Mouse (Mus musculus) kidney, embryonic 16.5 days (tissue): ENCODE measurements around the gene Uox. TPM values are rescaled to one million over a fixed set of nuclear protein-coding genes. Genes with fewer than 3 reads are reported as not detected.

Source experiments
- ATAC-seq: fragments of 200-750 bp; cut with Nextera tagmentation; 2 replicates; pipeline ENCODE4 v1.8.0; 2017; ENCODE audit warnings: moderate TSS enrichment; ENCODE audit not compliant: low FRiP score, low TSS enrichment
- H3K27ac ChIP-seq: fragments of 300-500 bp; sonication (generic); 2 replicates; pipeline ENCODE4 v1.5.1; 2014; ENCODE audit warnings: low read length
- H3K27me3 ChIP-seq: fragments of 300-500 bp; sonication (generic); 2 replicates; pipeline ENCODE4 v1.6.1; 2014; ENCODE audit warnings: low read length, control low read depth, mixed read lengths; ENCODE audit not compliant: insufficient read depth
- H3K36me3 ChIP-seq: fragments of 300-500 bp; sonication (generic); 2 replicates; pipeline ENCODE4 v1.6.1; 2014; ENCODE audit warnings: low read length, control low read depth, mixed read lengths; ENCODE audit not compliant: insufficient read depth
- H3K4me1 ChIP-seq: fragments of 300-500 bp; sonication (generic); 2 replicates; pipeline ENCODE4 v1.6.1; 2014; ENCODE audit warnings: low read length, control low read depth, mixed read lengths; ENCODE audit not compliant: insufficient read depth
- H3K4me2 ChIP-seq: fragments of 300-500 bp; sonication (generic); replicated peaks from 2 replicates; pipeline ENCODE4 v1.6.1; 2014; ENCODE audit warnings: low read depth, low read length
- H3K4me3 ChIP-seq: fragments of 300-500 bp; sonication (generic); 2 replicates; pipeline ENCODE4 v1.5.1; 2014; ENCODE audit warnings: mild to moderate bottlenecking, low read length
- H3K9ac ChIP-seq: fragments of 300-500 bp; sonication (generic); replicated peaks from 2 replicates; pipeline ENCODE4 v1.6.1; 2014; ENCODE audit warnings: low read length
- H3K9me3 ChIP-seq: fragments of 300-500 bp; sonication (generic); 2 replicates; pipeline ENCODE4 v1.6.1; 2016; ENCODE audit warnings: low read length, control low read depth
- WGBS: fragments of 180-500 bp; shearing (Covaris S2); extraction: QIAGEN DNeasy Blood & Tissue Kit; methylation state at CpG from one replicate; pipeline ENCODE4 v1.1.7; 2014; 5-methylcytosine and 5-hydroxymethylcytosine counted together
- polyA plus RNA-seq: library from polyadenylated mRNA; unstranded; fragments of >200 nt; fragmentation: Nextera tagmentation; extraction: Ambion mirVana; gene quantifications from 2 replicates; pipeline ENCODE4 v1.2.1, GENCODE M21; 2015

Gene Uox
- polyA plus RNA-seq, 1 experiment from 2014 or later, result 0.25 TPM

- H3K4me1 ChIP-seq, result no peaks in the 10 kb centered on the region
- no peaks in the 10 kb centered on the region for H3K36me3 ChIP-seq
- WGBS, result 89% methylated on average over 3 of the region's 3 CpGs
- no peak overlapping the region for H3K27ac ChIP-seq
- no peaks in the 10 kb centered on the region for H3K9me3 ChIP-seq
- H3K4me3 ChIP-seq, result no peak overlapping the region
- no peak for ATAC-seq
- H3K27me3 ChIP-seq, result no peaks in the 10 kb centered on the region
- H3K9ac ChIP-seq, result no peak overlapping the region
- no peak overlapping the region for H3K4me2 ChIP-seq
Observed at GRCm38 (mm10) chr3:146580039-146580729, 10.0 kb downstream of the Uox start.

GRCm38 (mm10) chr3:146583478-146583877, 13.3 kb downstream of the Uox start:
- no peak overlapping the region for H3K4me2 ChIP-seq
- no peaks in the 10 kb centered on the region for H3K9me3 ChIP-seq
- no peak overlapping the region for H3K9ac ChIP-seq
- no peak overlapping the region for H3K27ac ChIP-seq
- no peak overlapping the region for H3K4me3 ChIP-seq
- H3K36me3 ChIP-seq, result no peaks in the 10 kb centered on the region
- no peaks in the 10 kb centered on the region for H3K27me3 ChIP-seq
- WGBS, result 72% methylated on average over 4 of the region's 4 CpGs
- no peaks in the 10 kb centered on the region for H3K4me1 ChIP-seq
- ATAC-seq, result no peak

- Histone ChIP-seq H3K27me3 (no peaks in the 10 kb centered on the region), H3K27ac (no peak overlapping the region), H3K9ac (no peak overlapping the region), H3K4me2 (no peak overlapping the region), H3K36me3 (no peaks in the 10 kb centered on the region), H3K4me3 (no peak overlapping the region), H3K9me3 (no peaks in the 10 kb centered on the region), H3K4me1 (no peaks in the 10 kb centered on the region)
- WGBS, result 56% methylated on average over 5 of the region's 5 CpGs
- no peak for ATAC-seq
Observed at GRCm38 (mm10) chr3:146583908-146584307, 13.7 kb downstream of the Uox start.

- no peak overlapping the region for H3K9ac ChIP-seq
- H3K4me1 ChIP-seq, result no peaks in the 10 kb centered on the region
- no peak overlapping the region for H3K4me3 ChIP-seq
- WGBS, result 96% methylated on average over 14 of the region's 14 CpGs
- no peaks in the 10 kb centered on the region for H3K27me3 ChIP-seq
- no peak overlapping the region for H3K4me2 ChIP-seq
- no peaks in the 10 kb centered on the region for H3K9me3 ChIP-seq
- H3K27ac ChIP-seq, result no peak overlapping the region
- no peak for ATAC-seq
- no peaks in the 10 kb centered on the region for H3K36me3 ChIP-seq
Observed at GRCm38 (mm10) chr3:146586616-146587015, 16.4 kb downstream of the Uox start.

GRCm38 (mm10) chr3:146589523-146589922, 19.3 kb downstream of the Uox start:
- no peak for ATAC-seq
- no peaks in the 10 kb centered on the region for H3K4me1 ChIP-seq
- H3K9me3 ChIP-seq, result no peaks in the 10 kb centered on the region
- no peaks in the 10 kb centered on the region for H3K36me3 ChIP-seq
- no peaks in the 10 kb centered on the region for H3K27me3 ChIP-seq
- WGBS, result 78% methylated on average over 6 of the region's 6 CpGs
- no peak overlapping the region for H3K4me2 ChIP-seq
- H3K27ac ChIP-seq, result no peak overlapping the region
- no peak overlapping the region for H3K4me3 ChIP-seq
- no peak overlapping the region for H3K9ac ChIP-seq

- H3K9me3 ChIP-seq, result no peaks in the 10 kb centered on the region
- H3K27me3 ChIP-seq, result no peaks in the 10 kb centered on the region
- no peaks in the 10 kb centered on the region for H3K4me1 ChIP-seq
- no peaks in the 10 kb centered on the region for H3K36me3 ChIP-seq
- WGBS, result 77% methylated on average over 7 of the region's 7 CpGs
- no peak overlapping the region for H3K27ac ChIP-seq
- H3K4me2 ChIP-seq, result no peak overlapping the region
- no peak for ATAC-seq
- H3K9ac ChIP-seq, result no peak overlapping the region
- H3K4me3 ChIP-seq, result no peak overlapping the region
Observed at GRCm38 (mm10) chr3:146591159-146591558, 20.9 kb downstream of the Uox start.

GRCm38 (mm10) chr3:146591601-146592000, 21.4 kb downstream of the Uox start:
- WGBS, result 53% methylated on average over 2 of the region's 2 CpGs
- no peaks in the 10 kb centered on the region for H3K4me1 ChIP-seq

GRCm38 (mm10) chr3:146595440-146595839, 25.2 kb downstream of the Uox start:
- Histone ChIP-seq H3K27ac (no peak overlapping the region), H3K27me3 (no peaks in the 10 kb centered on the region), H3K4me2 (no peak overlapping the region), H3K9me3 (no peaks in the 10 kb centered on the region), H3K4me1 (no peaks in the 10 kb centered on the region), H3K36me3 (no peaks in the 10 kb centered on the region), H3K4me3 (no peak overlapping the region), H3K9ac (no peak overlapping the region)
- no peak for ATAC-seq
- WGBS, result 79% methylated on average over 6 of the region's 6 CpGs

More at GRCm38 (mm10) chr3:146591601-146592000, 21.4 kb downstream of the Uox start:
- no peak overlapping the region for H3K4me2 ChIP-seq
- no peak for ATAC-seq
- no peak overlapping the region for H3K4me3 ChIP-seq
- no peaks in the 10 kb centered on the region for H3K36me3 ChIP-seq
- H3K9ac ChIP-seq, result no peak overlapping the region
- H3K9me3 ChIP-seq, result no peaks in the 10 kb centered on the region
- no peak overlapping the region for H3K27ac ChIP-seq
- no peaks in the 10 kb centered on the region for H3K27me3 ChIP-seq

GRCm38 (mm10) chr3:146596387-146596786, 26.2 kb downstream of the Uox start:
- no peaks in the 10 kb centered on the region for H3K4me1 ChIP-seq
- no peaks in the 10 kb centered on the region for H3K9me3 ChIP-seq
- H3K4me2 ChIP-seq, result no peak overlapping the region
- no peak overlapping the region for H3K9ac ChIP-seq
- no peaks in the 10 kb centered on the region for H3K27me3 ChIP-seq
- no peaks in the 10 kb centered on the region for H3K36me3 ChIP-seq
- 89% methylated on average over 8 of the region's 8 CpGs for WGBS
- H3K27ac ChIP-seq, result no peak overlapping the region
- no peak for ATAC-seq
- no peak overlapping the region for H3K4me3 ChIP-seq

- Histone ChIP-seq H3K9me3 (no peaks in the 10 kb centered on the region), H3K36me3 (no peaks in the 10 kb centered on the region), H3K4me1 (no peaks in the 10 kb centered on the region), H3K27me3 (no peaks in the 10 kb centered on the region), H3K27ac (no peak overlapping the region), H3K9ac (no peak overlapping the region), H3K4me2 (no peak overlapping the region), H3K4me3 (no peak overlapping the region)
- WGBS, result 91% methylated on average over 7 of the region's 7 CpGs
- ATAC-seq, result no peak
Observed at GRCm38 (mm10) chr3:146596864-146597263, 26.6 kb downstream of the Uox start.
